Mouse (Mus musculus): ENCODE results near the gene Gm17660. TPM values are rescaled to one million over a fixed set of nuclear protein-coding genes. Genes with fewer than 3 reads are reported as not detected.
A peak's percentile ranks its signal among the peaks of the same experiment; 100 is the strongest.
"Not testable (repeated sequence)": the region's sequence is repeated elsewhere in the genome, so short reads cannot be mapped to it uniquely, and the experiment has no call there.

Gm17660 gene
- total RNA-seq, 2 experiments from 2014 or later = not detected

DNA sequence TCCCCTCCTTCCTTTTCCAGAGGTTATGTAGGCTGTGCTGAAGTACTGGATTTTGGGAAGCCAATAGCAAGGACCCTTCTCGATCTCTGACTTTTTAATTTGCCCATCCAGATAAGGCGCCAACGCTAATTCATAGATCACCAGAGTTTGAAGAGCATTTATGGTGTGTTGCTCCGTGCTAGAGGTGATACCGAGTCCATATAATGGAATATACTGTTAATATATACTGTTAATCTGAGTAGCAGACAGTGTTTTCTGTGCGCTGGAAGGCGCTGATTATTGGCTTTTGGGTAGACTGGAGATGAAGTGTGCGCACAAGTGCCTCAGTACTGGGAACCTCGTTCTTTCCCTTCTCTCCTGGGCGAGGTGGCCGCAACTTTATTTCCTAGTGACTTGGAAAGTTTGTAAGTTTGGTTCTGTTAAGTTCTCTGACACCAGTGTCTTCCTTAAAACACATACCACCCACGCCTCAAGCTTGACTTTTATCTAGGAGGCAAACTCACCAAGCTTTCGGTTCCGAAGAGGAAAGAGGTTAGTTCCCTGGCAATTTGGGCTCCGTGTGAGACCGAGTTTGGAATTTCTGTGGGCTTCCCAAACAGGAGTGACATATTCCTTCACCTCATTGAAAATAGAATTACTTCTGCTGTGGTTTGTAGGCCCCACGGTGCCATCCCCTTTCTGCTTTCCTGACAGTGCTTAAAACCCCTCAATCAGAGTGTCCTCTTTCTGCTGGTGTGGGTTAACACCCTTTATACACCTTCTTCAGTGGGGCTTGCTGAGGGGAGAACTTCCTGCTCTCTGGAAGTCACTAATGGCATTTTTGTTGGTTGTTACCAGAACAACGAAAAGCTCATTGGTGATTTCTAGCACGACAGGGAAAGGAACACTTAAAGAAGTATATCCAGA is 30.0 kb downstream of the Gm17660 start:
- peak; percentile 26 for ATAC-seq (replicated peaks; ENCODE audit: low FRiP score, low TSS enrichment, poor library complexity, severe bottlenecking)

DNA sequence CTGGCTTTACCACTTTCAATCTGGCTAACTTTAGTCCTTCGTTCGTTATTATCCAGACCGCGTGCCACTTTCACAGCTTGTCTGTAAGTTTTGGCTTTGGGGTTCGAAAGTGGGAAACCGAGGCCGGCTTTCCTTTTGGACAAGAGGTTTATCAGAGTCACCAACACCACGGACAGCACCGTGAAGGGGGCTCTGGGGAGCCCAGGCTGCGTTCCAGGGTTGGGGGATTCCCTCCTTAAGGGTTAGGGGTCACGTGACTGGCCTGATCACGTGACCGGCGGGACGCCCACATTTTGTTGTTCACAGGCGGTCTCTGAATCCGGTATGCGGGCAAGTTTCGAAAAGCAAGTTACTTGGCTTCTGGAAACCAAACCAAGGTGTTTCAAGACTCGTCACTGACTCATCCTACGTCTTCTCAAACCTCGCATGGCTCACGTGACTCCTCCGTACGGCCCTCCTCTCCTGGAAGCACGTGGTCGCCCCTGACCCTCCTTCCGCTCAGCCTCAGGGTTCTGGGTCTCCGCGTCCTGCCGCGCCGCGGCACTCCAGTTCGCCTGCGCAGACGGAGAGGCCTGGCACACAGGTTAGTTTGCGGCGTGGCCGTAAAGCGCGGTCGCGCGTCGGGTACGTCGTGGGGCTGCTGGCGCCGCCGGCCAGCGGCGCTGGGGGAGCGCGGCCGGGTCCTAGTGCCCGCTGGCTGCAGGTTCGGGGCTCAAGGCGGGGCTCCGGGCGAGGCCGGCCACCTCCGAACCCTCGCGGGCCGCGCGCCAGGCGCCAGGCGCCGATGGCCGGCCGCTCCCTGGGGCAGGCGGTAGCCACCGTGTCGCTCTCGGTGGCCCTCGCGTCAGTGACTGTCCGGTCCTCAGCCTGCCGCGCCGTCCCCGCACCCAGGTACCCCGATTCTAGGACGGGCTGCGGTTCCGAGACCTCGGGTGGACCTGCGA is 30.9 kb downstream of the Gm17660 start, which contains the start of gene Nudt9:
Gene Nudt9 (plus strand): TSS at position 51 of the 944 bp plus-strand sequence.
- peak; percentile 92 for ATAC-seq (replicated peaks; ENCODE audit: low FRiP score, low TSS enrichment, poor library complexity, severe bottlenecking)

DNA sequence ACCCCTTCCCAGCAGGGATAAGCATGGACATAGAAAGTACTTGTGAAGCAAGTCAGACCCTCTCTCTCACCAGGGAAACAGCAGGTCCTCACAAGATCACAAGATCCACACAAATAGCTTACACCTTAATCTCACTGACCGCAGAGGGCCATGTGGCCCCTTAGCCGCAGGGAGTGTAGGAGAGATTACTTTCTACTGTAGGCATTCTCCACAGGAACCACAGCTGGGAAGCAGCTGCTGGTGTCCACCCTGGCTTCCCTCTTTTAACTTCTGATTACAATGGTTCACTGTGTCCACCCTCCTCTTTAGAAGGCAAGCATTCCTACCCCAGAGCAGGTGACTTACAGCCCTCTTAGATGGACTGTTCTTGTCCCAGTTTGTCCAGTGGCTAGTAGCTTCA is 33.7 kb downstream of the Gm17660 start:
- ATAC-seq (replicated peaks; ENCODE audit: low FRiP score, low TSS enrichment, poor library complexity, severe bottlenecking) = no peak

DNA sequence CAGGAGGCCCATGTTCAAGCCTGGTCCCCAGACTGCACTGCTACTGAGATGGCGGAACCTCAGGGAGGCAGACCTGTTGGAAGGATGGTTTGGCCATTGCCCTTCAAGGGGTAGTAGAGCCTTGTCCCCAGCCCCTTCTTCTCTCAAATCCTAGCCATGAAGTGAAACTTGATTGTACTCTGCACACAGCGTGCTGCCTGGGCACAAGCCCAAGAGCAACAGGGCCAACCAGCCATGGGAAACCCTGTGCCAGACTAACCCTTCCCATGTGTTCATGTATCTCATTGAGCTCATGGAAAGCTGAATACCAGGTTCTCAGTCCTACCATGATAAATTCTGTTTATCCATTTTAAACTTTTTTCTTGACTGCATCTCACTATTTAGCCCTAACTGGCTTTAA is 34.5 kb downstream of the Gm17660 start:
- no peak for ATAC-seq (replicated peaks; ENCODE audit: low FRiP score, low TSS enrichment, poor library complexity, severe bottlenecking)

DNA sequence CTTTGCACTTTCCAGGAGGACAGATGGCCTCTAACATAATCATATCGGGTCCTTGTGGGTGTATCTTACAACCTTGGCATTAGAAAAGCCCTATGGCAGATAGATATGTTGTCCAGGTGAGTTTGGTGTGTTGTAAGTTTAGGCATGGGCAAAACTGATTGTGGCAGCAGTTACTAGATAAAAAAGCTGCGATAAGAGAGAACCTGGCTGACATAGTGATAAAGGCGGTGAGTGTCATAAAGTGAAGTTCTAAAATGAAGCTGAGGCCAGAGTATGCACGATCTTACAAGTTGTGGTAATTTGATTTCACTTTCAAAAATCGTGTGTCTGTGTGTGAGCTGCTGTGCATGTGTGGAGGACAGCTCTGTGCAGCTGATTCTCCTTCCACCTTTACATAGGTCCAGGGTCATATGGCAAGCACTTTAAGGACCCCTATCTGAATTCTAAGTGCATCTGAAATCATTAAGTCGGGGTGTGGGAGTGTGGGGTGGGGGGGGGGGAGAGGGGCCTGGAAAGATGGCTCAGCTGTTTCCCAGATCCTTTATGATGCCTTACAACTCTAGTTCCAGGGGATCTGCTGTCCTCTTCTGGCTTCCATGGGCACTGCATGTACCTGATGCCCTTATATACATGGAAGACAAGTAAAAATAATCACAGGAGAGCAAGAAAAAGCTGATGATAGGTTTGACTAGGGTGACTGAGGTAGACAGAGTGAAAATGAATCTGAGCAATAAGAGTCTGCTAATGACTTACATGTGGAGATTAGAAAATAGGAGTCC is 38.1 kb downstream of the Gm17660 start:
- peak; percentile 72 for ATAC-seq (replicated peaks; ENCODE audit: low FRiP score, low TSS enrichment, poor library complexity, severe bottlenecking)

DNA sequence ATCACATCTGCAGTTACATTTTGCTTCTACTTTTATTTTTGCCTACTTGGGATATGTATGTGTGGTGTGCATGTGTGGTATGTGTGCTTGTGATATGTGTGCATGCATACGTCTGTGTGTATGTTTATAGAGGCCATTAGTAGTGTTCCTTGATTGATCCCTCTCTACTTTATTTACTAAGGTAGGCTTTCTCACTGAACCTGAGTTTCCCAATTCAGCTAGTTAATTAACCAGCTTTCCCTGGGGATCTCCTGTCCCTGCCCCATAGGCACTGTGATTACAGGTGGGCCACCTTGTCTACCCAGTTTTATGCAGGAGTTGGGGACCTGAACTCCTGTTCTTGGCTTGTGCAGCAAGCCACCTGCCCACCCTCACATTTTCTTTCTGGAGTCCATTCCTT is 40.7 kb downstream of the Gm17660 start:
- no peak for ATAC-seq (replicated peaks; ENCODE audit: low FRiP score, low TSS enrichment, poor library complexity, severe bottlenecking)

DNA sequence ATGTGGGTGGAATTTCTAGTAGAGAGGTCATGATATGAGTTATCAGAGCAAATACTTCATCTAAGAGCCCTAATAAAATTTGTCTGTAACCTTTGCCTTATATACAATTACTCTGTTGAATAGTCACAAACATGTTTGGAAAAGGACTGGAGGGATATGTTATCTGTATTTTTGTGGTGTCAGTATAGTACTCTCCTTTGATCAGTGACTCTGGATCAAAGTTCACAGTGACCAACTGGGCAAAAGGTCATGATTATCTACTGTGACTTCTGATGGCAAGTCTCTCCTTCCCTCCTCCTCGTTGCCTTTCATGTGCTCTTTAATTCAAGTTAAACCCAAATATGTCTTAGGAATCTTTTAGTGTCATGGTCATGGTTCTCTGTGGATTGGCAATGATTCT is 41.6 kb downstream of the Gm17660 start:
- ATAC-seq (replicated peaks; ENCODE audit: low FRiP score, low TSS enrichment, poor library complexity, severe bottlenecking) = no peak

DNA sequence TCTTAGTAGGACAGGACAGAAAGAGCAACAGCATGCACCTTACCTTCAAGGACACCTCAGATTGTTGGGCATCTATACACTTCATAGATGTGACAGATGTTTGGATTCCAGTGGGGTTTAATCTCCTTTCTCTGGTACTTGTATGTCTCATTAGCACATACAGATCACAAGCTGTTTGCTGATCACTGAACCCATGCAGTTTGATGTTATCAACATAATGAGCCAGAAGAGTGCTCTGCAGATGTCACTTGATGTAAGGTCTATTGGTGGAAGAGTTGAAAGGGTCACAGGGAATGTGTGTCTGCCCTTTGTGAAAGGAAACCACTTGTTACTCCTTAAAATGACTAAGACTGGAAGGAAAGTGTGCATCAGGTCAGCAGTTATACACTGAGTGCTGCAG is 42.3 kb downstream of the Gm17660 start:
- no peak for ATAC-seq (replicated peaks; ENCODE audit: low FRiP score, low TSS enrichment, poor library complexity, severe bottlenecking)

DNA sequence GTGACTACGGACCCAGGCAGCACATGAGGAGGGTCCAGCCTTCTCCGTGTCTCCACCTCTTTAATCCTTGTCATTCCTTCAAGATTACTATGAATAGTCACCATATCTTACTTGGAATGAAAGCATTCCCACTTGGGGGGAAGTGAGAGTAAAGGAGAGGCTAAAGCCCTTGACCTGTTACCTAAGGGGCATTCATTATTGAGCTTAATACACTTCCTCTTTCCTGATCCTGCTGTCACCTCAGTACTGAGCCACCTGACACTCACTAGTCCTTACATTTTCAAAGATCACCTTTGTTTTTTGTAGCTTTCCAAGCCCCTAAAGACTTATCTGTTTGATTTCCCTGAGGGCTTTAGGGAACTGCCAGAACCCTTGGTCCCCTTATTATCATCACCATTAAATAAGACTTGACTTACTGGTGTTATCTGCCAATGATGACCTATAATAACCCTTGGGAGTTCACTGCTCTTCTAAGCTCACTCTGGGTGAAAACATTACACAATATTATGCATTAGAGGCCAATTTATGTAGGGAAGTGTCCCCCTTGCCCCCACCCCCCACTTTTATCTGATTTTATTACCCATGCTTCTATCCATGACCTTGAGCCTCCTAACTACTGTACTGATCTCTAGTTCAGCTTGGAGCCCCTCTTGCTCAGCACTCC is 44.8 kb downstream of the Gm17660 start:
- no peak for ATAC-seq (replicated peaks; ENCODE audit: low FRiP score, low TSS enrichment, poor library complexity, severe bottlenecking)

DNA sequence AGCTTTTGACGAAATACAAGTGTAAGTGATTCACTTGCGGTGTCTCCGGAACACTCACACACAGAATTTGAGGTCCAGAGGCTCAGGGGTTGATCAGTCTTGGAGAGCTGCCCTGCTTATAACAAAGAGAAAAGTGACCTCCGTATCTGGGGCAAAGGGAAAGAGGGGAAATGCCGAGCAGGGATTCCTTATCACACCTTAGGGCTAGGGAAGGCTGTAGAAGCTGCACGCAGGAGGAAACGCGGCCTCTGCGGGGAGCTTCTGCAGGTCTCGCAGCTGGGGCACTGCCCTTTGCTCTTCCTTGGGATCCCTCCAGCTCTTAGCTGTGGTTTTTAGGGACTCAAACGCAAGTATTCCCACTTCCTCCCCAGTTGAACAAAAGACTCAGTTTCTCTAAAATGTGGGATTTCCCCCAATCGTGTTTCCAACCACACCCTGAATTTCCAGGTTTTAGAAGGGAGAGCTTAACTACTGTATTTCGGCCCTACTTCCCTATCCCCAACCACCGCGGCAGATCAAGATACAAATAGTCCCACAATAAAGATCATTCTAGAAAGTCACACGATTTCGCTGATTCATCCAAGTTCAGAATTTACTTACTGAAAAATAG is 52.1 kb downstream of the Gm17660 start:
- ATAC-seq (replicated peaks; ENCODE audit: low FRiP score, low TSS enrichment, poor library complexity, severe bottlenecking) = no peak

GRCm38 (mm10) chr5:104024762-104025161 is 52.6 kb downstream of the Gm17660 start:
- no peak for ATAC-seq (replicated peaks; ENCODE audit: low FRiP score, low TSS enrichment, poor library complexity, severe bottlenecking)

GRCm38 (mm10) chr5:104024193-104024592 is 53.2 kb downstream of the Gm17660 start:
- not testable (repeated sequence) for ATAC-seq (replicated peaks; ENCODE audit: low FRiP score, low TSS enrichment, poor library complexity, severe bottlenecking)

DNA sequence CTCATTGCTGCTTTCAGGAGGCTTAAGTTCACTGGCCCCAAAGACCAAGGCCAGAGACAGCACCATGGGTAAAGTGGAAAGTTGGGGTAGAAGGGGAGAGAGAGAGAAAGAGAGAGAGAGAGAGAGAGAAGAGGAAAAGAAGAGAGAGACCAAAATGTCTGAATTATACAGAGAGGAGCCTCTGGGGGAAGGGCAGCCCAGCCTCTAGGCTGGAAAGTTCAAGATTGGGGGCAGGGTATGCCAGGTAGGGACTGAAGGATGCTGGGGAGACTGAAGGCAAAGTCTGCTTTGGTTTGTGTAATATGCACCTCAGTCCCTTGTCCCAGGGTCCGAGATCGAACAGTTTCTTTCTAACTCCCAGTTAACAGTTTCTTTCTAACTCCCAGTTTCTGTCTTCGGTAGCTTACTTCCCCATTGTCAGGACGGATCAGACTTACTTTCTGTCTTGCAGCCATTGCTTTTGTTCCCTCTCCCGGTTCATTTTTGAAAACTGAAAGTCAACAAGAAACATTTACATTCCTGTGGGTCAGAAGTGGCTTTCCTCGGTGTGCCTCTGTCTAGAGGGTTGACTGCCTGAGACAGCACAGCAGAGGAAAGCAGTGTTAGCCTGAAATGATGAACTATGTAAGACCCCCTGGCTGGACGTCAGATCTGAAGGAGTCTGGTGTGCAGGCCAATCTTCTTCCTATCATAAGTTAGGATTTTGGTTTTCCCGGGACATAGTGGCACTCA is 54.0 kb downstream of the Gm17660 start:
- ATAC-seq (replicated peaks; ENCODE audit: low FRiP score, low TSS enrichment, poor library complexity, severe bottlenecking) = no peak

DNA sequence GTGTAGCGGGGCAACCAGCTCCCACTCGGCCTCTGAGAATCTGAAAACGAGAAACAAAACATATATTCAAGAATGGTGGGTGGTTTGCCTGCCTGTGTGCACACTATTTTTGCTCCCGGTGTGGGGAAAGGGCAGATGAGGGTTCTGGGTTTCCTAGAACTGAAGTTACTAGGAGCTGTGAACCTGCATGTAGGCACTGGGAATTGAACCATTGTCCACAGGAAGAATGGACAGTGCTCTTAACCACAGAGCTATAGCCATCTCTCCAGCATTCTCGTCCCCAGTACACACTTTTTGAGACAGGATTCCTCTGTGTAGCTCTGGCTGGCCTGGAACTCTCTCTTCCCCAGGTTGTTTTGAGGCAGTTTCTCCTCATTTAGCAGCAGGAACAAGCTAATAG is 54.9 kb downstream of the Gm17660 start:
- ATAC-seq (replicated peaks; ENCODE audit: low FRiP score, low TSS enrichment, poor library complexity, severe bottlenecking) = no peak

- ATAC-seq (replicated peaks; ENCODE audit: low FRiP score, low TSS enrichment, poor library complexity, severe bottlenecking) = peak; percentile 66
Measured at GRCm38 (mm10) chr5:104021597-104022378, 55.6 kb downstream of the Gm17660 start, which contains the start of gene Hsd17b11. TSS of gene Hsd17b11 (minus strand) at chr5:104021919.
